Mouse (Mus musculus) CD4-positive helper T cell, adult 2 months (primary cell): ENCODE data around the gene Adrm1.
"Not testable (repeated sequence)": the region's sequence is repeated elsewhere in the genome, so short reads cannot be mapped to it uniquely, and the experiment has no call there.

Experiments
- DNase-seq: peaks from one replicate; pipeline ENCODE4 v3.0.0-alpha.2; 2012; ENCODE audit warnings: low read depth, missing footprints, low spot score

Adrm1 gene

GRCm38 (mm10) chr2:180170806-180171521 lies at the start of gene Adrm1:
Gene Adrm1, plus strand, starts transcription at chr2:180171485.
- peak; percentile 99 for DNase-seq

DNA sequence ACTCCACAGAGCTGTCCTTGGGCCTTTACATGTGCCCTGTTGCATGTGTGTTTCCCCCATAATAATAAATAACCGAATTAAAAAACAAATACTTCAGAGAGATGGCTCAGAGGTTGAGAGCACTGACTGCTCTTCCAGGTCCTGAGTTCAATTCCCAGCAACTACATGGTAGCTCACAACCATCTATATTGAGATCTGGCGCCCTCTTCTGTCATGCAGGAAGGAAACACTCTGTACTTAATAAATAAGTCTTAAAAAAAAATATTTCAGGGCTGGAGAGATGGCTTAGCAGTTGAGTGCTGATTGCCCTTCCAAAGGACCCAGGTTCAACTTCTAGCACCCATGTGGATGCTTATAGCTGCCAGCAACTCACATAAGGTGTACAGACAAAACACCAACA lies 47.1 kb upstream of the Adrm1 start:
- no peak for DNase-seq

DNA sequence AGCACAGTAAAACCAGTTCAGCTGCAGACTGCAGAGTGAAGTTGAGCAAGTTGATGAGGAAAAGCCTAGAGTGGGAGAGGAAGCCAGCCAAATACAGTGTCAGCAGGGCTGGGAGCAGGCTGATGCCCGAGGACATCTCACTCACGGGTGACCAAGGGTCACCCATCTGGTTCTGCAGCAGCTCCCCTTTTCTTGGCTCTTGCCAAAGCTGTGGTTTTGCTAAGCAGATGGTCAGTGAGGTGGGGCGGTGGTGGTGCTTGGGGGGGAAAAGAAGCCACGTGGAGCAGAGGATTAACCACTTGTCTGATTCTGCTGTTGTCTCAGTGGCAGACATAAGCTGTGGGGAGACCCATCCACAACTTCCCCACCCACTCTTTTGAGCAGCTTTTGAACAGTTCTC lies 45.1 kb upstream of the Adrm1 start:
- DNase-seq: no peak

GRCm38 (mm10) chr2:180127675-180128074 lies 43.6 kb upstream of the Adrm1 start:
- DNase-seq: no peak

- DNase-seq: no peak
Observed at GRCm38 (mm10) chr2:180133231-180133630, 38.1 kb upstream of the Adrm1 start.

- no peak for DNase-seq
Observed at GRCm38 (mm10) chr2:180133911-180134310, 37.4 kb upstream of the Adrm1 start.

DNA sequence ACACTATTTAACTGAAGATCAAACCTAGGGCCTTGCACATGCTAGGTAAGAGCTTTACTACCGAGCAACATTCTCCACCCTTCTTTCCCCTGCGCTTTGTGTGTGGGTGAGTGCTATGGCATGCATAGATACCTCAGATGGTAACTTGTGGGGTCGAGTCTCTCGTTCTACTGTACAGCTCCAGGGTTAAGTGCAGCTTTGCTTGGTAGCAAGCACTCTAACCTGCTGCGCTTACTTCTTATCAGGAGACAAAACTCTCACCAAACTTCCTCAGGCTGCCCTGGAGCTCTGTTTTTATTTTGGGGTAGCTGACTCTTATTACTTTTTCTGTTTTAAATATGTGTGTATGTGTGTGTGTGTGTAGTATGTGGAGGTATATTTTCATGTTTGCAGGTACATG lies 35.9 kb upstream of the Adrm1 start:
- no peak for DNase-seq

DNA sequence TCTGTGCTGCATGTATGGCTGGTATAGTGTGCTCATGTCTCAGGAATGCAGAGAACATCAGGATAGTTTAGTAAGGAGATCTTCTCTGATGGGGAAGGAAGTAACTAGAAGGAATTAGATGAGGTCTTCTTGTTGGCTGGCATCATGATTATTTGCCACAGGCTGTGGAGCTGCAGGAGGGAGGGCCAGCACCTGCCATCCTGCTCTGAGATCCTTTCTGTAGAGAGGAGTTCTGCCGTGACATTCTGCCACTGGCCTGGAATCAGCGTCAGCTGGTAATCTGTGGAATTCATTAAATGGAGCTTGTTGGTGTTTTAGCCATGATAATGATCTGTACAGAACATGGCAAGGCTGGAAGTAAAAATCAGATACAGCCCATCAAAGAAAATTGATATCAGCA lies 25.2 kb upstream of the Adrm1 start:
- DNase-seq: no peak

DNA sequence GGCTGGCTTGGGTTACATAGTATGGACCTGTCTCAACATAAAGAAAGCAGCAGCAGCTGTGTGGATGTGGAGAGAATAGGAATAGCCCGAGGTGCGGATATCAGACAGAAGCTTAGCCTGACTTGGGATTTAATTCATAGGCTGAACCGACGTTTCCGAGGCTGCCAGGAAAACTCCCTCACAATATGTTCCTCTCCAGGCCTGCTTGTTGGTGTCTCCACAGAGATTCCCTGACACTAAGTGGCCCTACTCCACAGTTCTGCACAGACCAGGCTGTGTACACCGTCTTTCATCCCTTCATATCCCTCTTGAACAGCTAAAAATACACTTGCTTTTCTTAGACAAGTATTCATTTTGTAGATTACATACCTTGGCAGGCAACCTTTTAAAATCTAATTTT lies 23.9 kb upstream of the Adrm1 start:
- no peak for DNase-seq

- no peak for DNase-seq
Observed at GRCm38 (mm10) chr2:180148551-180148950, 22.7 kb upstream of the Adrm1 start.

DNA sequence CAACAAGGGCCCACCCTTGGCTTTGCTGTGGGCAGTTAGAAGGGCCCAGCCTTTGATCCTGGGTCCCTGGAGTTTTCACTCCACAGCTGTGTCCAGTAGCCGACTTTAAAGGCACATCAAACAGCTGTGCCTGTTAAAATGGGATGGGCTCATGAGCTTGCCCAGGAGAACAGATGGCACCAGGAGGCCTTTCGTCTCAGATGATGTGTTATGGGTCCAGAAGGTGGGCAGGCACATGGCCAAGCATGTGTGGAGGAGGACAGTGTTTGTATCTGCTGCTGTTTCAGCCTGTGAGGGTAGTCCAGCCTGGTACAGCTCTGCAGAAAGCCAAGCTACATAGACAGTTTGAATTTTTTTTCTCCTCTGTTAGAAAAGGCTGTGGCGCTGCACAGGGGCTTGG lies 16.5 kb upstream of the Adrm1 start:
- no peak for DNase-seq

DNA sequence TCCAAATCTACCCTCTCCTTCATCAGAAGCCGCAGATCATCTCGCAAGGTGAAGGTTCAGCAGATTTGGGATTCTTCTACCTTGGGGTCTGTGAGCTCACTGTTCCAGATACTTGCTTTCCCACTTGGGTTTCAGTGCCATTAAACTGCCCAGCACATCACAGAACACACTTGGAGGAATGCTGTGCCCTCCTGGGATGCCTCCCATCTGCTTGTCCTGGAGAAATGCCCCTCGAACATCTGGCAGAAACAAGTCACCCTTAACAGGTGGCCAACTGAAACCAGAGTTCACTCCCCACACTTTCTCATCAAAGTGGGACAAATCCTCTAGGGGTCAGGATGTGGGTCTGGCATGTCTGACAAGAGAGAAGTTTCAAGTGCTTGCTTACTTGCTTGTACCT lies 12.7 kb upstream of the Adrm1 start:
- no peak for DNase-seq

DNA sequence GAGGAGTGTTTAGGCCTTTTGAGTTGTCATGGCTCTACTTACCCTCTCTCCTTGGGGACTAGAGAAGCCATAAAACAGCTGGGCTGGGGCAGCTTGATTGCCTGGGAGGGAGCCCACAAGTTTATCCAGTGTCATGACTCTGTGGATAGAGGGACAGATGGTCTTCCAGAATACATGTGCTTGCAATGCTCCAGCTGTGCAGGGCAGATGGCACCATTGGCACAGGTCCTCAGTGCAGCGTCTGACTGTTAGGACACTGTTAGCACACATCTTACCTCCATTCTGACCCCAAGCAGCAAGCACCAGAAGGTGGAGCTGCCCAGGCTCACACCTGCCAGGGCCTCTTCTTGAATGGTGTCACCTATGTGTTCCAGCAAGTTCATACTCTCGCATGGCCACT lies 5.4 kb upstream of the Adrm1 start:
- DNase-seq: no peak

DNA sequence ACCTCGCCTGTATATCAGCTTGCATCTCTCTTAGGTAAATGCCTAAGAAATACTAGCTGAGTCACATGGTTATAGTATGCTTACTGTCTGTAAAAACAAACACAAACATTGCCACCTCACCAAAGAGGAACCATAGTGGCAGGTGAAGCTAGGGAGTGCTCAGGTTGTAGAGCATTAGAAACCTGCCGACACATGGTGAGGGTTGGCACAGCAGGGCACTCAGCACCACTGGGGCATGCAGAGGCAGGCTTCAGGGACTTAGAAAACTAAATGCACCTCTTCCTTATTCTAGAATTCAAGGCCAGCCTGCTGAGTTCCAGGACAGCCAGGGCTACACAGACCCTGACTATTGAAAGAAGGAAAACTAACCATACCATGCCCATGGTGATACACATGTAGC lies 4.4 kb upstream of the Adrm1 start:
- DNase-seq: no peak

DNA sequence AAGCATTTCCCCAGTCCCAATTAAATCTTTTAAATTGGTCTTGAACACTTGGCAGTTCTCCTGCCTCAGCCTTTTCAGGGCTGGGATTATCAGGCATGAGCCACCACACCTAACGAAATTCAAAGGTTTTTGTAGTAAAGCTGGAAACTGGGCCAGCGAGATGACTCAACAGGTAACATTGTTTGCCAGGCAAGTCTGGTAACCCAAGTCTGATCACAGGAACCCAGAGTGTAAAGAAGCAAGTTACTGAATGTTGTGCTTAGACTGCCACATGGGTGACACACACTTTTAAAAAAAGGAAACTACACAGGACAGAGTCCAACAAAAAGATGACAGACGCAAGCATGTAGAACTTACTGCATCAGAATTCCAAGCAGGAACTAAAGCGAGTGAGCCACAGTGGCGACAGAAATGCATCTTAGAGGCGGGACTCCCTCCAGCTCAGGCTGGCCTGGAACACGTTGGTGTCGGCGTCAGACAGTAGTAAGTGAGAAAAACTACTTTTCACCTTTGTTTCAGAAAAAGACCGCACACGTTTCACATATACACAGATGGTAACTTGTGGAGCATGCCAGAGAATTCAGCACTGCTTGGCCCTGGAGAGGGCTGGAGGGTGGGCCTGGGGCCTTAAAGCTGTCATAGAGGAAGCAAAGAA lies 1.0 kb upstream of the Adrm1 start:
- no peak for DNase-seq

GRCm38 (mm10) chr2:180171522-180172070 lies 311 bp downstream of the Adrm1 start:
- DNase-seq: no peak

DNA sequence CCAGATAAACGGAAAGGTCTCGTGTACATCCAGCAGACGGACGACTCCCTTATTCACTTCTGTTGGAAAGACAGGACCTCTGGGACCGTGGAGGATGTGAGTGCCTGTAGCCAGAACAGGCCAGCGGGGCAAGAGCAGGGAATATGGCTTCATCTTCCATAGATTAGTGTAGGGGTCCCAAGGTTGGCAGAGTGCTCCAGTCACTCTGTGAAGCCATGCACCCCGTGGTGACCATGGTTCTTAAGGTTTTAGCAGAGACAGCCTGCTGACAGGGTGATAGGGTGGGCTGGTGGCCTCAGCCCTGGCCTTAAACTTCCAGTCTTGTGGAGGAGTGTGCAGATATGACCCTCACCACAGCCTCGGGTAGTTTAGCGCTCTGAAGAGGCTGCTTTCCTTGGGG lies 867 bp downstream of the Adrm1 start:
- DNase-seq: peak; percentile 16

- peak; percentile 46 for DNase-seq
Observed at GRCm38 (mm10) chr2:180173163-180173562, 1.9 kb downstream of the Adrm1 start.

GRCm38 (mm10) chr2:180173711-180174110 lies 2.4 kb downstream of the Adrm1 start:
- DNase-seq: not testable (repeated sequence)

DNA sequence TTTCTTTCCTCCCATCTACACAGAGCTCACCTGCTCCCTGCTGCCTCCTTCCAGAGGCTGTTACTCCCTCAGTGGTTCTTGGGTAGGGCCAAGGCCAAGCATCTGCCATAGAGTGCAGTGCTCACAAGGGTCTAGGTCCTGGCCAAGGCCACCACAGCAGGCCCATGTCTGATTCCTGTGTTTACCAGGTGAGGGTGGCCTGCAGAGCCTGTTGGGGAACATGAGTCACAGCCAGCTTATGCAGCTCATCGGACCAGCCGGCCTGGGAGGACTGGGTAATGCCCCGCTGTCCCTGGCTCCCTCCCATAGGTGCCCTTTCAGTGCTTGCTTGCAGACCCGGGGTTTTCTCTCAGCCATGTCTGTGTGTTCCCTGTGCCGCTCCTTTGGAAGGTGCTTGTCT lies 2.8 kb downstream of the Adrm1 start:
- DNase-seq: no peak

GRCm38 (mm10) chr2:180175725-180176124 lies 4.4 kb downstream of the Adrm1 start:
- no peak for DNase-seq

GRCm38 (mm10) chr2:180181542-180181941 lies 10.3 kb downstream of the Adrm1 start:
- no peak for DNase-seq
